Mouse (Mus musculus): ENCODE data around the gene Scyl2. TPM values are rescaled to one million over a fixed set of nuclear protein-coding genes. Genes with fewer than 3 reads are reported as not detected.
"Not testable (repeated sequence)": the region's sequence is repeated elsewhere in the genome, so short reads cannot be mapped to it uniquely, and the experiment has no call there.

Scyl2 gene
- polyA plus RNA-seq, 1 experiment: 10.0 TPM

GRCm38 (mm10) chr10:89707397-89707796 is 21.3 kb upstream of the Scyl2 start:
- Histone ChIP-seq H3K36me3 (replicated peaks; ENCODE audit: low read length) (peaks cover 19% of the 10 kb centered on the region), H3K4me1 (peaks cover 8% of the 10 kb centered on the region; the same call in 1 of the 2 replicates), H3K4me3 (replicated peaks) (no peak overlapping the region), H3K27me3 (replicated peaks) (no peaks in the 10 kb centered on the region), H3K9me3 (peaks cover 6% of the 10 kb centered on the region; the same call in 1 of the 2 replicates)
- TF ChIP-seq FLI1 (IDR thresholded peaks at IDR 0.05; ENCODE audit: low read length) (no peak), GATA1 (IDR thresholded peaks at IDR 0.05; ENCODE audit: borderline replicate concordance, low read length) (no peak)

DNA sequence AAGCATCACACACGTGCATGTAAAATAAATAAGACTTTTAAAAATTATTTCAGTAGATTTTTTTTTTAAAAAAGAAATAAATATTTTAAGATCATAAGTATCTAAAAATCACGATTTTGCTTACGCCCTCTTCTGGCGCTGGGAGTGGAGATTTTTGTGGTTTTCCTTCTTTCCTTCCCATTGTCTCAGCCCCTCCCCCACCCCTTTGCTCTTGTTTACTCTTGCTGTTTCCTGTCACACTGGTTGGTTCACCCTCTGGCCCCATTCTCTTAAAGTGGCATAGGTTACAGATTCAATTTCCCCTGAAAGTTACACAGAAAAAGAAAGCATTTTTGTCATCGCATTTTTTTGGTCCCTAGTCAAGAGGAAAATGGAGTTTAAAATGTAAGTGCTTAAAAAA is 17.0 kb upstream of the Scyl2 start:
- TF ChIP-seq FLI1 (IDR thresholded peaks at IDR 0.05; ENCODE audit: low read length): no peak
- TF ChIP-seq GATA1 (IDR thresholded peaks at IDR 0.05; ENCODE audit: borderline replicate concordance, low read length): no peak
- no peak overlapping the region for H3K4me3 ChIP-seq (replicated peaks)
- no peaks in the 10 kb centered on the region for H3K27me3 ChIP-seq (replicated peaks)
- H3K36me3 ChIP-seq (replicated peaks; ENCODE audit: low read length): no peaks in the 10 kb centered on the region
- peaks cover 8% of the 10 kb centered on the region for H3K4me1 ChIP-seq
- H3K9me3 ChIP-seq: no peaks in the 10 kb centered on the region

DNA sequence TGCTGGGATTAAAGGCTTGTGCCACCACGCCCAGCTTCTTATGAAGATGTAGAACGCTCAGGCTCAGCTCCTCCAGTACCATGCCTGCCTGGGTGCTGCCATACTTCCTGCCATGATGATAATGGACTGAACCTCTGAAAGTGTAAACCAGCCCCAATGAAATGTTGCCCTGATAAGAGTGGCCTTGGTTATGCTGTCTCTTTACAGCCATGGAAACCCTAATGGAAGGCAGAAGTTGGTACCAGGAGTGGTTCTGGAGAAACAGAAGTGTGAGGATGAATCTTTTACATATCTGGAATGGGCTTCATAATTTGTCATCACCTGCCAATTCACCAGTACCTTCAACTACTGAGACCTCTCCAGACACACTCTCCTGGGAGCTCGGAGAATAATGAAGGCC is 11.9 kb upstream of the Scyl2 start:
- Histone ChIP-seq H3K4me3 (replicated peaks) (no peak overlapping the region), H3K9me3 (no peaks in the 10 kb centered on the region), H3K4me1 (peaks cover 43% of the 10 kb centered on the region), H3K27me3 (replicated peaks) (no peaks in the 10 kb centered on the region), H3K36me3 (replicated peaks; ENCODE audit: low read length) (peaks cover 5% of the 10 kb centered on the region)
- TF ChIP-seq FLI1 (IDR thresholded peaks at IDR 0.05; ENCODE audit: low read length): no peak
- no peak for TF ChIP-seq GATA1 (IDR thresholded peaks at IDR 0.05; ENCODE audit: borderline replicate concordance, low read length)

DNA sequence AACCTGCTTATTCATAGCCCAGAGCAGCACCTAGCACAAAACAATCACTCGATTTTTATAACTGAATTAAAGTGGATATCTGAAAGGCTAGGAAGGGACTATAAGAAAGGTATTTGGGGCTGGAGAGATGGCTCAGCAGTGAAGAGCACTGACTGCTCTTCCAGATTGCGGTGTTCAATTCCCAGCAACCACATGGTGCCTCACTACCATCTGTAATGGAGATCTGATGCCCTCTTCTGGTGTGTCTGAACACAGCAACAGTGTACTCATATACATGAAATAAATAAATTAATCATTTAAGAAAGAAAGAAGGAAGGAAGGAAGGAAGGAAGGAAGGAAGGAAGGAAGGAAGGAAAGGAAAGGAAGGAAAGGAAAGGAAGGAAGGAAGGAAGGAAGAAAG is 10.2 kb upstream of the Scyl2 start:
- peaks cover 19% of the 10 kb centered on the region for H3K36me3 ChIP-seq (replicated peaks; ENCODE audit: low read length)
- H3K9me3 ChIP-seq; H3K27me3 ChIP-seq (replicated peaks): not testable (repeated sequence)
- peaks cover 42% of the 10 kb centered on the region for H3K4me1 ChIP-seq
- H3K4me3 ChIP-seq (replicated peaks): peak overlapping the region; percentile 76

DNA sequence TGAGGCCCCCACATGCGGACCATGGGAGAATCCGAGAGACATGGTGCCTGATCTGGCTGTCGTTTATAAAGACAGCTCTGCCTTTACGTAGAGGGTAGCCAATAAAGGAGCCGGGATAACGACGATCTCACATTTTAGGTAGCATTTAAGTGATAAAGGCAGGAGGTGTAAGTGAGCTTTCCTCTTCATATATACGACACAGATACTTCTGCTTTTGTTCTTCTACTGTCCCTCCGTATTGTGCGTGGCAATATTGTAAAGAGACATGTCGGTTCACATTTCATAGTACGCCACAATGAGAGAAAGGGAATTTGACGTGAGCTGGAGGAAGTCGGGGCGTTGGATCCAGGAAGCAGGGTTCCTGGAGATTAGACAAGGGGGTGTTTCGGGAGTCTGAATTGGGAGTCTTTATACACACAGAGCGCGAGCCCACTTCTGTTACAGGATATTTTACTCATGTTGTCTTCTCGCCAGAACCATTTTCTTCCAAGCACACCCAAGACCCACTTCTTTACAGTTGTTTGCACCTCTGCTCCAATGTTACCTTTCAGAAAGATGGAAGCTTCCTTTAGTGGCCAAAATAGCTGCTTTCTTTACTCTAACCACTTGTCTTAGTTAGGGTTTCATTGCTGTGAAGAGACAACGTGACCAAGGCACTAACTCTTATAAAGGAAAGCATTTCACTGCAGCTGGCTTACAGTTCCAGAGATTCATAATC is 9.3 kb upstream of the Scyl2 start:
- peaks cover 9% of the 10 kb centered on the region; the same call in 1 of the 2 replicates for H3K9me3 ChIP-seq
- peaks cover 27% of the 10 kb centered on the region for H3K36me3 ChIP-seq (replicated peaks; ENCODE audit: low read length)
- TF ChIP-seq GATA1 (IDR thresholded peaks at IDR 0.05; ENCODE audit: borderline replicate concordance, low read length): peak; percentile 22; the same call in 1 of the 3 replicates
- no peak for TF ChIP-seq FLI1 (IDR thresholded peaks at IDR 0.05; ENCODE audit: low read length)
- peaks cover 51% of the 10 kb centered on the region for H3K4me1 ChIP-seq
- no peaks in the 10 kb centered on the region for H3K27me3 ChIP-seq (replicated peaks)
- peak overlapping the region; percentile 87 for H3K4me3 ChIP-seq (replicated peaks)

DNA sequence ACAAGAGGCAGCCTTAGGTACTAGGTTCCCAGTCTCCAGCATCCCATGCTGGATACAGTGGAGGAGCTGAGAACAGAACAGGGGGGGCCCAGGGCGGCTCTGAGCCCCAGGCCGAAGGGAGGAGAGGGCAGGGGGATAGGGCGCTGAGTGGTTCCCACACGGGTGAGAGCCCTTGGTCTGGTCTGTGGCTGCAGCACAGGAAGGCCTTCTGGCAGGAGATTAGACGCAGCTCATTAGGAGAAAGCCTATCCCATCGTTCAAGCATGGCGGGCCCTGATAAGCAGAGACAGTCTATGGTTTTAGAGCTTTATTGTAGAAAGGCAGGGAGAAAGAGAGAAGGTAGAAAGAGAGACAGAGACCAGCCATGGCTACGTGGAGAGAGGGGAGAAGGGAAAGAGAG is 3.9 kb upstream of the Scyl2 start:
- Histone ChIP-seq H3K4me1 (peaks cover 65% of the 10 kb centered on the region), H3K36me3 (replicated peaks; ENCODE audit: low read length) (peaks cover 27% of the 10 kb centered on the region), H3K27me3 (replicated peaks) (no peaks in the 10 kb centered on the region), H3K4me3 (replicated peaks) (peak overlapping the region; percentile 83), H3K9me3 (peaks cover 9% of the 10 kb centered on the region; the same call in 1 of the 2 replicates)
- no peak for TF ChIP-seq FLI1 (IDR thresholded peaks at IDR 0.05; ENCODE audit: low read length)
- no peak for TF ChIP-seq GATA1 (IDR thresholded peaks at IDR 0.05; ENCODE audit: borderline replicate concordance, low read length)

- peaks cover 77% of the 10 kb centered on the region for H3K4me1 ChIP-seq
Measured at GRCm38 (mm10) chr10:89687455-89687854, 1.4 kb upstream of the Scyl2 start.

GRCm38 (mm10) chr10:89685391-89686138 is 520 bp downstream of the Scyl2 start:
- Histone ChIP-seq H3K4me1 (peaks cover 86% of the 10 kb centered on the region), H3K4me3 (replicated peaks) (peak overlapping the region; percentile 99), H3K9me3 (no peaks in the 10 kb centered on the region), H3K27me3 (replicated peaks) (no peaks in the 10 kb centered on the region), H3K36me3 (replicated peaks; ENCODE audit: low read length) (peaks cover 21% of the 10 kb centered on the region)
- no peak for TF ChIP-seq FLI1 (IDR thresholded peaks at IDR 0.05; ENCODE audit: low read length)
- TF ChIP-seq GATA1 (IDR thresholded peaks at IDR 0.05; ENCODE audit: borderline replicate concordance, low read length): no peak

More at GRCm38 (mm10) chr10:89687455-89687854, 1.4 kb upstream of the Scyl2 start:
- Histone ChIP-seq H3K27me3 (replicated peaks) (no peaks in the 10 kb centered on the region), H3K9me3 (peaks cover 9% of the 10 kb centered on the region; the same call in 1 of the 2 replicates), H3K36me3 (replicated peaks; ENCODE audit: low read length) (peaks cover 33% of the 10 kb centered on the region), H3K4me3 (replicated peaks) (no peak overlapping the region)
- no peak for TF ChIP-seq FLI1 (IDR thresholded peaks at IDR 0.05; ENCODE audit: low read length)
- TF ChIP-seq GATA1 (IDR thresholded peaks at IDR 0.05; ENCODE audit: borderline replicate concordance, low read length): no peak

DNA sequence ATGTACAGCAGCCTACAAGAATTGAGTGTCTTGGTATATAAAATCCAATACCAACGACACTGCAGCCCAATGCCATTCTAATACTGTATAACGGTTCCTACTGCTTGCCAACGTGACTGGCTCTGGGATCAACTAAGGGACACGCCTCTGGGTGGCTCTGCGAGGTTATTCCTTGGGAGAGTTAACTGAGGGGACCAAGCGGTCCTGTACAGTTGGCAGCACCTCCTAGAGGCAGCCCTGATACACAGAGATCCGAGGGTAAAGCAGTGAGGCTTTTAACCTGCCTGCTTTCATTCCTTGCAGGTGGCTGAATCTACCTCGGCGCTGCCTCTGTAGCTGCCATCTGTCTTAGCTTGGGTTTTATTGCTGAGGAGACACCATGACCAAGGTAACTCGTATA is 3.1 kb downstream of the Scyl2 start:
- Histone ChIP-seq H3K27me3 (replicated peaks) (no peaks in the 10 kb centered on the region), H3K36me3 (replicated peaks; ENCODE audit: low read length) (peaks cover 33% of the 10 kb centered on the region), H3K9me3 (no peaks in the 10 kb centered on the region), H3K4me1 (peaks cover 82% of the 10 kb centered on the region), H3K4me3 (replicated peaks) (no peak overlapping the region)
- TF ChIP-seq GATA1 (IDR thresholded peaks at IDR 0.05; ENCODE audit: borderline replicate concordance, low read length): no peak
- no peak for TF ChIP-seq FLI1 (IDR thresholded peaks at IDR 0.05; ENCODE audit: low read length)

DNA sequence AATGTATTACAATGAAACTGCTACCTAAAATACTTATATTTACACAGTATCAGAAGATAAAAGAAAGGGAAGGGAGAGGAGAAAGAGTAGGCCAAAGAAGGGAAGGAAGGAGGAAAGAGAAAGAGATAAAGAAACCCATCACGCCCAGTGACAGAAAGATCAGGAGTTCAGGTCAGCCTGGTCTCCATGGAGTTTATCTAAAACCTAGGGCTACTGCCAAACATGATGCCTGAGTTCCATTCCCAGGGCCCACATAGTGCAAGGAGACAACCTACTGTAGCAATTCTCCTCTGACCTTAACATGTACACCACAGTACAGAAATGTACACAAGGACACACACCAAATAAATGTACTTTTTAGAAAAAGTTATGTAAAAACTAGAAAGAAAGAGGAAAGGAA is 3.9 kb downstream of the Scyl2 start:
- H3K4me1 ChIP-seq: peaks cover 79% of the 10 kb centered on the region
- H3K27me3 ChIP-seq (replicated peaks): no peaks in the 10 kb centered on the region
- H3K4me3 ChIP-seq (replicated peaks): peak overlapping the region; percentile 8
- H3K9me3 ChIP-seq: no peaks in the 10 kb centered on the region
- H3K36me3 ChIP-seq (replicated peaks; ENCODE audit: low read length): peaks cover 41% of the 10 kb centered on the region
- TF ChIP-seq FLI1 (IDR thresholded peaks at IDR 0.05; ENCODE audit: low read length): no peak
- no peak for TF ChIP-seq GATA1 (IDR thresholded peaks at IDR 0.05; ENCODE audit: borderline replicate concordance, low read length)
